Mouse (Mus musculus) midbrain, embryonic 15.5 days (tissue): ENCODE results near the gene Fcamr. TPM values are rescaled to one million over a fixed set of nuclear protein-coding genes. Genes with fewer than 3 reads are reported as not detected.

Experiments
- ATAC-seq: fragments of 200-750 bp; cut with Nextera tagmentation; replicated peaks from 2 replicates; pipeline ENCODE4 v1.8.0; 2017; ENCODE audit warnings: moderate TSS enrichment
- H3K27ac ChIP-seq: fragments of 300-500 bp; sonication (generic); 2 replicates; pipeline ENCODE4 v1.5.1; 2015; ENCODE audit warnings: mild to moderate bottlenecking, inconsistent platforms
- H3K27me3 ChIP-seq: fragments of 300-500 bp; sonication (generic); replicated peaks from 2 replicates; pipeline ENCODE4 v1.6.1; 2015; ENCODE audit warnings: inconsistent platforms
- H3K36me3 ChIP-seq: fragments of 300-500 bp; sonication (generic); replicated peaks from 2 replicates; pipeline ENCODE4 v1.6.1; 2015; ENCODE audit warnings: inconsistent platforms
- H3K4me1 ChIP-seq: fragments of 300-500 bp; sonication (generic); 2 replicates; pipeline ENCODE4 v1.6.1; 2015; ENCODE audit warnings: inconsistent platforms
- H3K4me2 ChIP-seq: fragments of 300-500 bp; sonication (generic); 2 replicates; pipeline ENCODE4 v1.6.1; 2015; ENCODE audit warnings: inconsistent platforms, mild to moderate bottlenecking, moderate library complexity
- H3K4me3 ChIP-seq: fragments of 300-500 bp; sonication (generic); 2 replicates; pipeline ENCODE4 v1.5.1; 2015; ENCODE audit warnings: mild to moderate bottlenecking, inconsistent platforms
- H3K9ac ChIP-seq: fragments of 300-500 bp; sonication (generic); 2 replicates; pipeline ENCODE4 v1.6.1; 2015; ENCODE audit warnings: mild to moderate bottlenecking, inconsistent platforms
- H3K9me3 ChIP-seq: fragments of 300-500 bp; sonication (generic); 2 replicates; pipeline ENCODE4 v1.6.1; 2016; ENCODE audit warnings: inconsistent platforms
- WGBS: fragments of 180-500 bp; shearing (Covaris S2); methylation state at CpG from one replicate; pipeline ENCODE4 v1.1.7; 2015; ENCODE audit warnings: mixed read lengths; 5-methylcytosine and 5-hydroxymethylcytosine counted together
- polyA plus RNA-seq: library from polyadenylated mRNA; unstranded; fragments of >200 nt; fragmentation: Nextera tagmentation; extraction: Ambion mirVana; gene quantifications from 2 replicates; pipeline ENCODE4 v1.2.1, GENCODE M21; 2015

Fcamr gene
- polyA plus RNA-seq: not detected in 2 replicates

GRCm38 (mm10) chr1:130800602-130801001, at the start of gene Fcamr:
TSS of gene Fcamr (plus strand) at chr1:130800902.
- Histone ChIP-seq H3K4me2 (no peak within 1 kb of the TSS), H3K4me1 (no peaks in the 10 kb centered on the region), H3K9me3 (no peaks in the 10 kb centered on the region), H3K9ac (no peak within 1 kb of the TSS), H3K4me3 (no peak within 1 kb of the TSS), H3K27ac (no peak within 1 kb of the TSS), H3K27me3 (no peaks in the 10 kb centered on the region), H3K36me3 (no peaks in the 10 kb centered on the region)
- 88% methylated on average over 8 of the region's 8 CpGs for WGBS
- no peak for ATAC-seq

GRCm38 (mm10) chr1:130759689-130760088, 41.0 kb upstream of the Fcamr start:
- Histone ChIP-seq H3K27me3 (no peaks in the 10 kb centered on the region), H3K4me1 (no peaks in the 10 kb centered on the region), H3K4me3 (no peak overlapping the region), H3K9me3 (no peaks in the 10 kb centered on the region), H3K27ac (no peak overlapping the region), H3K36me3 (no peaks in the 10 kb centered on the region), H3K4me2 (no peak overlapping the region), H3K9ac (no peak overlapping the region)
- 87% methylated on average over 9 of the region's 9 CpGs for WGBS
- ATAC-seq: no peak

- Histone ChIP-seq H3K27ac (no peak overlapping the region), H3K27me3 (no peaks in the 10 kb centered on the region), H3K9ac (no peak overlapping the region), H3K36me3 (no peaks in the 10 kb centered on the region), H3K4me1 (no peaks in the 10 kb centered on the region), H3K4me3 (no peak overlapping the region), H3K4me2 (no peak overlapping the region), H3K9me3 (no peaks in the 10 kb centered on the region)
- 88% methylated on average over 1 of the region's 1 CpGs for WGBS
- no peak for ATAC-seq
Measured at GRCm38 (mm10) chr1:130761597-130761996, 39.1 kb upstream of the Fcamr start.

- H3K36me3 ChIP-seq: no peaks in the 10 kb centered on the region
- H3K4me1 ChIP-seq: no peaks in the 10 kb centered on the region
- WGBS: 82% methylated on average over 3 of the region's 3 CpGs
- no peaks in the 10 kb centered on the region for H3K27me3 ChIP-seq
- H3K4me3 ChIP-seq: no peak overlapping the region
- no peak overlapping the region for H3K27ac ChIP-seq
- no peak for ATAC-seq
- H3K4me2 ChIP-seq: no peak overlapping the region
- no peak overlapping the region for H3K9ac ChIP-seq
- no peaks in the 10 kb centered on the region for H3K9me3 ChIP-seq
Measured at GRCm38 (mm10) chr1:130762045-130762760, 38.5 kb upstream of the Fcamr start.

- no peak overlapping the region for H3K4me2 ChIP-seq
- H3K9me3 ChIP-seq: no peaks in the 10 kb centered on the region
- no peak overlapping the region for H3K9ac ChIP-seq
- no peaks in the 10 kb centered on the region for H3K4me1 ChIP-seq
- no peak overlapping the region for H3K4me3 ChIP-seq
- no peaks in the 10 kb centered on the region for H3K27me3 ChIP-seq
- ATAC-seq: no peak
- no peak overlapping the region for H3K27ac ChIP-seq
- 85% methylated on average over 12 of the region's 12 CpGs for WGBS
- H3K36me3 ChIP-seq: no peaks in the 10 kb centered on the region
Measured at GRCm38 (mm10) chr1:130764027-130764461, 36.7 kb upstream of the Fcamr start.

GRCm38 (mm10) chr1:130767066-130767465, 33.6 kb upstream of the Fcamr start:
- H3K27me3 ChIP-seq: no peaks in the 10 kb centered on the region
- no peak overlapping the region for H3K4me2 ChIP-seq
- H3K36me3 ChIP-seq: no peaks in the 10 kb centered on the region
- H3K4me1 ChIP-seq: no peaks in the 10 kb centered on the region
- H3K4me3 ChIP-seq: no peak overlapping the region
- 80% methylated on average over 5 of the region's 5 CpGs for WGBS
- no peak overlapping the region for H3K9ac ChIP-seq
- no peak for ATAC-seq
- no peaks in the 10 kb centered on the region for H3K9me3 ChIP-seq
- no peak overlapping the region for H3K27ac ChIP-seq

GRCm38 (mm10) chr1:130769925-130770324, 30.8 kb upstream of the Fcamr start:
- no peaks in the 10 kb centered on the region for H3K4me1 ChIP-seq
- H3K27me3 ChIP-seq: no peaks in the 10 kb centered on the region
- H3K27ac ChIP-seq: no peak overlapping the region
- H3K36me3 ChIP-seq: no peaks in the 10 kb centered on the region
- no peak overlapping the region for H3K9ac ChIP-seq
- WGBS: 89% methylated on average over 2 of the region's 2 CpGs
- no peak for ATAC-seq
- H3K4me3 ChIP-seq: no peak overlapping the region
- H3K9me3 ChIP-seq: no peaks in the 10 kb centered on the region
- no peak overlapping the region for H3K4me2 ChIP-seq

GRCm38 (mm10) chr1:130770487-130770886, 30.2 kb upstream of the Fcamr start:
- no peak overlapping the region for H3K4me2 ChIP-seq
- no peaks in the 10 kb centered on the region for H3K9me3 ChIP-seq
- no peak for ATAC-seq
- H3K36me3 ChIP-seq: no peaks in the 10 kb centered on the region
- no peak overlapping the region for H3K4me3 ChIP-seq
- no peak overlapping the region for H3K27ac ChIP-seq
- no peak overlapping the region for H3K9ac ChIP-seq
- no peaks in the 10 kb centered on the region for H3K27me3 ChIP-seq
- 91% methylated on average over 4 of the region's 4 CpGs for WGBS
- no peaks in the 10 kb centered on the region for H3K4me1 ChIP-seq

GRCm38 (mm10) chr1:130770981-130771494, 29.7 kb upstream of the Fcamr start:
- ATAC-seq: no peak
- no peaks in the 10 kb centered on the region for H3K36me3 ChIP-seq
- no peaks in the 10 kb centered on the region for H3K4me1 ChIP-seq
- H3K9me3 ChIP-seq: no peaks in the 10 kb centered on the region
- H3K9ac ChIP-seq: no peak overlapping the region
- H3K4me2 ChIP-seq: no peak overlapping the region
- no peak overlapping the region for H3K27ac ChIP-seq
- no peaks in the 10 kb centered on the region for H3K27me3 ChIP-seq
- no peak overlapping the region for H3K4me3 ChIP-seq
- 66% methylated on average over 3 of the region's 3 CpGs for WGBS

GRCm38 (mm10) chr1:130775234-130775633, 25.5 kb upstream of the Fcamr start:
- Histone ChIP-seq H3K36me3 (no peaks in the 10 kb centered on the region), H3K4me1 (no peaks in the 10 kb centered on the region), H3K27ac (no peak overlapping the region), H3K27me3 (no peaks in the 10 kb centered on the region), H3K9me3 (no peaks in the 10 kb centered on the region), H3K4me3 (no peak overlapping the region), H3K4me2 (no peak overlapping the region), H3K9ac (no peak overlapping the region)
- 34% methylated on average over 2 of the region's 2 CpGs for WGBS
- ATAC-seq: no peak

GRCm38 (mm10) chr1:130775691-130776331, 24.9 kb upstream of the Fcamr start:
- Histone ChIP-seq H3K9ac (no peak overlapping the region), H3K9me3 (no peaks in the 10 kb centered on the region), H3K27ac (no peak overlapping the region), H3K36me3 (no peaks in the 10 kb centered on the region), H3K4me2 (no peak overlapping the region), H3K27me3 (no peaks in the 10 kb centered on the region), H3K4me1 (no peaks in the 10 kb centered on the region), H3K4me3 (no peak overlapping the region)
- ATAC-seq: no peak
- 80% methylated on average over 7 of the region's 7 CpGs for WGBS

GRCm38 (mm10) chr1:130776645-130777044, 24.1 kb upstream of the Fcamr start:
- H3K9me3 ChIP-seq: no peaks in the 10 kb centered on the region
- no peak overlapping the region for H3K4me3 ChIP-seq
- no peak overlapping the region for H3K9ac ChIP-seq
- ATAC-seq: no peak
- 91% methylated on average over 1 of the region's 1 CpGs for WGBS
- H3K4me2 ChIP-seq: no peak overlapping the region
- no peak overlapping the region for H3K27ac ChIP-seq
- H3K36me3 ChIP-seq: no peaks in the 10 kb centered on the region
- no peaks in the 10 kb centered on the region for H3K27me3 ChIP-seq
- H3K4me1 ChIP-seq: no peaks in the 10 kb centered on the region

GRCm38 (mm10) chr1:130779867-130780266, 20.8 kb upstream of the Fcamr start:
- Histone ChIP-seq H3K9ac (no peak overlapping the region), H3K9me3 (no peaks in the 10 kb centered on the region), H3K36me3 (no peaks in the 10 kb centered on the region), H3K27ac (no peak overlapping the region), H3K4me2 (no peak overlapping the region), H3K4me1 (no peaks in the 10 kb centered on the region), H3K4me3 (no peak overlapping the region), H3K27me3 (0 out of 2 replicates have a peak, but pooled peaks cover 2% of the 10 kb centered on the region)
- no peak for ATAC-seq
- WGBS: 94% methylated on average over 3 of the region's 3 CpGs
